Mouse (Mus musculus): ENCODE data around the gene Ptgds. TPM values are rescaled to one million over a fixed set of nuclear protein-coding genes. Genes with fewer than 3 reads are reported as not detected.

The Ptgds gene
- polyA plus RNA-seq, 1 experiment from 2014 or later, result 647 TPM

- Histone ChIP-seq H3K4me2 (no peak overlapping the region), H3K4me1 (replicated peaks) (peaks cover 25% of the 10 kb centered on the region), H3K27ac (replicated peaks) (no peak overlapping the region), H3K27me3 (no peaks in the 10 kb centered on the region), H3K9me3 (no peaks in the 10 kb centered on the region), H3K9ac (no peak overlapping the region), H3K4me3 (no peak overlapping the region), H3K36me3 (peaks cover 7% of the 10 kb centered on the region; the same call in 1 of the 2 replicates)
- 95% methylated on average over 9 of the region's 9 CpGs for WGBS
- ATAC-seq (ENCODE audit: low FRiP score, low read depth), result no peak
Observed at GRCm38 (mm10) chr2:25457022-25457896, 12.6 kb downstream of the Ptgds start.

DNA sequence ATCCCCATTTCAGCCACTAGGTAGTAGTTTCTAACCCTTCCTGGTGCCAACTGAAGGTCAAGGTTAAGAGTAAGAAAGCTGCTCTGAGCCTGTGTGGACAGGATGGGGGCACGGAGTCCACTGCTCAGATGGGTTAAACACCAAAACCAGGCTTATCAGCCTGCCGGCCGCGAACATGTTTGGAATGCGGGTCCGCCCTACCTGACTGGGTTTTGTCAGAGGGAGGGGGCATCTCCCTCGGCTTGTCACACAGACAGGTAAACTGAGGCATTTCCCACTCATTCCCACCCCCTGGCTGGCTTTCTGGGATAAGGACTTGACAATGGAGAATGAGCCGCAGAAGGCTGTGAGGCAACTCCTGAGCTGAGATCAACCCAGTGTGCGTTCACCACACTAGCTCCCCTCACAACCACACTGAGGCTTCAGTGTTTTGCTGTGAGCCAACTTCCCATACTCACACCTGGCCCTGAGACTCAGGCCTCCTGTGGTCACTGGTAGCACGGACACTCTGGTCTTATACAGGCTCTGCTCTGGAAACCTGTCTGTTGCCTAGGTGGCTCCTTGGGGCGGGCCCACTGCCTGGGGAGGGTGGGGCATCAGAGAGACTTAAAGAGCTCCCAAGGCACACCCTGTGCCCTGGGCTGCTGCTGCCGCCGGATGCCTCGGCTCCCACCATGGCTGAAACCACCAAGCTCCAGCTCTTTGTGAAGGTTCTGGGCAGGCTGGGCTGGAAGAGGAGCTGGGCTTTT lies 13.5 kb downstream of the Ptgds start, which contains the start of gene Clic3:
TSS of gene Clic3 (plus strand) at position 634 of the 749 bp plus-strand sequence.
- WGBS, result 67% methylated on average over 14 of the region's 14 CpGs
- H3K4me3 ChIP-seq, result no peak within 1 kb of the TSS
- H3K36me3 ChIP-seq, result peaks cover 7% of the 10 kb centered on the region; the same call in 1 of the 2 replicates
- no peak within 1 kb of the TSS for H3K9ac ChIP-seq
- ATAC-seq (ENCODE audit: low FRiP score, low read depth), result no peak
- no peaks in the 10 kb centered on the region for H3K27me3 ChIP-seq
- peaks cover 20% of the 10 kb centered on the region for H3K4me1 ChIP-seq (replicated peaks)
- H3K9me3 ChIP-seq, result no peaks in the 10 kb centered on the region
- H3K4me2 ChIP-seq, result no peak within 1 kb of the TSS
- no peak within 1 kb of the TSS for H3K27ac ChIP-seq (replicated peaks)

GRCm38 (mm10) chr2:25452951-25453350 lies 16.9 kb downstream of the Ptgds start:
- Histone ChIP-seq H3K9ac (no peak overlapping the region), H3K27me3 (no peaks in the 10 kb centered on the region), H3K4me1 (replicated peaks) (no peaks in the 10 kb centered on the region), H3K9me3 (no peaks in the 10 kb centered on the region), H3K4me3 (no peak overlapping the region), H3K36me3 (peaks cover 16% of the 10 kb centered on the region), H3K4me2 (no peak overlapping the region), H3K27ac (replicated peaks) (no peak overlapping the region)
- no peak for ATAC-seq (ENCODE audit: low FRiP score, low read depth)
- WGBS, result 44% methylated on average over 1 of the region's 1 CpGs

DNA sequence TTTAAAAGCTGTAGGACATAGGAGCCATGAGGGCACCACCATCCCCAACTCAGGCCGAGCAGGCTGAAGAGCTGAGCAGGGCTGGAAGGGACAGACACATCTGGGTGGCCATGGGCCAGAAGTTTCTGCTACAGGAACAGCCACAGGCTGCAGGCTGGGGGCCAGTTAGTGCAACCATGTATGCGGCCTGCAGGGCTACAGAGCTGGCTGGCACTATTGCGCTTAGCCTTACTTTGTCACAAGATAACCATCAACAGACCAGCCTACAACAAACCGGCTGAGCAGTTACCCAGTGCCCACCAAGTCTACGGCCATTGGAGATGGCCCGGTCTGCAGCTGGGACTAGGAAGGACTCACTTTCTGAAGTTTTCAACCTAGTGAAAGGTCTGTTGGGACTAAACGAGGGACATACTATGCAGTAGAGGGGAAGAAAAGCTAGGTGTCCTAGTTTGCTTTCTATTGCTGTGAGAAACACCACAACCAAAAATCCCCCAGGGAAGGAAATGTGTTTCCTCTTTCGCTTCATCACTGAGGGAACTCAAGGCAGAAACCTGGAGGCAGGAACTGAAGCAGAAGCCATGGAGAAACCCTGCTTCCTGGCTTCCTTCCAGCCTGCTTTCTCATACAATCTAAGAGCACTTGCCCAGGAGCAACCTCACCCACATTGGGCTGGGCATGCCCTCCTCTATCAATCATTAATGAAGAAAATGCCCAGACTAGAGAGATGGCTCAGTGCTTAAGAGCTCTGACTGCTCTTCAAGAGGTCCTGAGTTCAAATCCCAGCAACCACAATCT lies 18.8 kb downstream of the Ptgds start:
- Histone ChIP-seq H3K4me2 (no peak overlapping the region), H3K4me1 (replicated peaks) (no peaks in the 10 kb centered on the region), H3K9ac (no peak overlapping the region), H3K27ac (replicated peaks) (no peak overlapping the region), H3K9me3 (no peaks in the 10 kb centered on the region), H3K4me3 (no peak overlapping the region), H3K36me3 (peaks cover 34% of the 10 kb centered on the region), H3K27me3 (no peaks in the 10 kb centered on the region)
- WGBS, result 91% methylated on average over 8 of the region's 8 CpGs
- no peak for ATAC-seq (ENCODE audit: low FRiP score, low read depth)

DNA sequence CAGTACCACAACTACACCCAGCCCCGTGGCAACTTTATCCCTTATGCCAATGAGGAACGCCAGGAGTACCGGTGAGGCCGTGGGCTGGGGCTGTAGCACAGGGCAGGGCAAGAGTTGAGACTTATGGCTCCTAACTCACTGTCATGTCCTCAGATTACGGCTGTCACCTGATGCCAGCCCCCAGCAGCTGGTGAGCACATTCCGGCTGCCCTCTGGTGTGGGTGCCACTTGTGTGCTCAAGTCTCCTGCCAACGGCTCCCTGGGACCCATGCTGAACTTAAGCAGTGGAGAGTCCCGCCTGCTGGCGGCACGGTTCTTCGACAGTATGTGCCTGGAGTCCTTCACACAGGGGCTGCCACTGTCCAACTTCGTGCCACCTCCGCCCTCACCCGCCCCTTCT lies 27.2 kb downstream of the Ptgds start:
- Histone ChIP-seq H3K4me1 (replicated peaks) (no peaks in the 10 kb centered on the region), H3K9ac (no peak overlapping the region), H3K4me2 (no peak overlapping the region), H3K27me3 (no peaks in the 10 kb centered on the region), H3K4me3 (no peak overlapping the region), H3K36me3 (peaks cover 94% of the 10 kb centered on the region), H3K9me3 (no peaks in the 10 kb centered on the region), H3K27ac (replicated peaks) (no peak overlapping the region)
- ATAC-seq (ENCODE audit: low FRiP score, low read depth), result no peak
- WGBS, result 93% methylated on average over 14 of the region's 14 CpGs

DNA sequence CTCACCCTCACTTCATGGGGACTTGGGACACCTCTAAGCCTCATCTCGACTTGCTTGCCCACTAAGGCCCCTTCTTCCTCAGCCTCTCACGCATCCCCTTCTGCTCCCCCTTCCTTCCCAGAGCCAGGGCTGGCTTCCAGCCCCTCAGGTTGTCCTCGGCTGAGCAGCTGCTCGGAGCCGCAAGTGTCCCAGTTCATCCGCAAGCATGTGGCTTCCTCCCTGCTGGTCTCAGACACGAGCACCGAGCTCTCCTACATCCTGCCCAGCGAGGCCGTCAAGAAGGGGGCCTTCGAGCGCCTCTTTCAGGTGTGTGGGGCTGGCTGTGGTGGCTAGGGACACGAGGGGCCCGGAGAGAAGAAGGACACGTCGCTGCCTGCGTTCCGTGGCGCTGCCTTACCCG lies 28.8 kb downstream of the Ptgds start:
- H3K4me1 ChIP-seq (replicated peaks), result no peaks in the 10 kb centered on the region
- peaks cover 94% of the 10 kb centered on the region for H3K36me3 ChIP-seq
- H3K9ac ChIP-seq, result no peak overlapping the region
- H3K27me3 ChIP-seq, result no peaks in the 10 kb centered on the region
- no peak for ATAC-seq (ENCODE audit: low FRiP score, low read depth)
- no peak overlapping the region for H3K4me2 ChIP-seq
- no peak overlapping the region for H3K27ac ChIP-seq (replicated peaks)
- 85% methylated on average over 20 of the region's 20 CpGs for WGBS
- H3K4me3 ChIP-seq, result no peak overlapping the region
- H3K9me3 ChIP-seq, result no peaks in the 10 kb centered on the region

- Histone ChIP-seq H3K27me3 (no peaks in the 10 kb centered on the region), H3K36me3 (peaks cover 64% of the 10 kb centered on the region), H3K9ac (no peak overlapping the region), H3K4me3 (no peak overlapping the region), H3K9me3 (no peaks in the 10 kb centered on the region), H3K4me1 (replicated peaks) (peaks cover 10% of the 10 kb centered on the region), H3K27ac (replicated peaks) (no peak overlapping the region), H3K4me2 (no peak overlapping the region)
- no peak for ATAC-seq (ENCODE audit: low FRiP score, low read depth)
- WGBS, result 97% methylated on average over 10 of the region's 10 CpGs
Observed at GRCm38 (mm10) chr2:25436286-25436820, 33.5 kb downstream of the Ptgds start.

GRCm38 (mm10) chr2:25434292-25434691 lies 35.6 kb downstream of the Ptgds start:
- no peak for ATAC-seq (ENCODE audit: low FRiP score, low read depth)
- Histone ChIP-seq H3K27me3 (no peaks in the 10 kb centered on the region), H3K4me3 (no peak overlapping the region), H3K4me2 (no peak overlapping the region), H3K9ac (no peak overlapping the region), H3K36me3 (peaks cover 46% of the 10 kb centered on the region), H3K27ac (replicated peaks) (no peak overlapping the region), H3K4me1 (replicated peaks) (peaks cover 31% of the 10 kb centered on the region), H3K9me3 (no peaks in the 10 kb centered on the region)
- 87% methylated on average over 8 of the region's 8 CpGs for WGBS

DNA sequence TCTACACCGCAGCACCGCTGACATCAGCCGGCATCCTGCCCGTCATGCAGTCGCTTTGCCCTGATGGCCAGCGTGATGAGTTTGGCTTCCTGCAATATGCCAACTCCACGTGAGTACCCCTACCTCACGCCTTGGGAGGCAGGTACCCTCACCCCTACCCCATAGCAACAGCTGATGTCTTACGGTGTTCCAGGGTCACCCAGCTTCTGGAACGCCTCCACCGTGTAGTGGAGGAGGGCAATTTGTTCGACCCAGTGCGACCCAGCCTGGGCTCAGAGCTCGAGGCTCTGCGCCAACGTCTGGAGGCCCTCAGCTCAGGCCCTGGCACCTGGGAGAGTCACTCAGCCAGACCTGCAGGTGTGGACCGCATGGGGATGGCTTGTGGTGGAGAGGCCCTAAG lies 36.7 kb downstream of the Ptgds start:
- peaks cover 38% of the 10 kb centered on the region for H3K4me1 ChIP-seq (replicated peaks)
- H3K4me3 ChIP-seq, result no peak overlapping the region
- WGBS, result 93% methylated on average over 17 of the region's 17 CpGs
- ATAC-seq (ENCODE audit: low FRiP score, low read depth), result no peak
- H3K27ac ChIP-seq (replicated peaks), result no peak overlapping the region
- H3K36me3 ChIP-seq, result peaks cover 35% of the 10 kb centered on the region
- no peak overlapping the region for H3K9ac ChIP-seq
- no peak overlapping the region for H3K4me2 ChIP-seq
- H3K9me3 ChIP-seq, result no peaks in the 10 kb centered on the region
- no peaks in the 10 kb centered on the region for H3K27me3 ChIP-seq

DNA sequence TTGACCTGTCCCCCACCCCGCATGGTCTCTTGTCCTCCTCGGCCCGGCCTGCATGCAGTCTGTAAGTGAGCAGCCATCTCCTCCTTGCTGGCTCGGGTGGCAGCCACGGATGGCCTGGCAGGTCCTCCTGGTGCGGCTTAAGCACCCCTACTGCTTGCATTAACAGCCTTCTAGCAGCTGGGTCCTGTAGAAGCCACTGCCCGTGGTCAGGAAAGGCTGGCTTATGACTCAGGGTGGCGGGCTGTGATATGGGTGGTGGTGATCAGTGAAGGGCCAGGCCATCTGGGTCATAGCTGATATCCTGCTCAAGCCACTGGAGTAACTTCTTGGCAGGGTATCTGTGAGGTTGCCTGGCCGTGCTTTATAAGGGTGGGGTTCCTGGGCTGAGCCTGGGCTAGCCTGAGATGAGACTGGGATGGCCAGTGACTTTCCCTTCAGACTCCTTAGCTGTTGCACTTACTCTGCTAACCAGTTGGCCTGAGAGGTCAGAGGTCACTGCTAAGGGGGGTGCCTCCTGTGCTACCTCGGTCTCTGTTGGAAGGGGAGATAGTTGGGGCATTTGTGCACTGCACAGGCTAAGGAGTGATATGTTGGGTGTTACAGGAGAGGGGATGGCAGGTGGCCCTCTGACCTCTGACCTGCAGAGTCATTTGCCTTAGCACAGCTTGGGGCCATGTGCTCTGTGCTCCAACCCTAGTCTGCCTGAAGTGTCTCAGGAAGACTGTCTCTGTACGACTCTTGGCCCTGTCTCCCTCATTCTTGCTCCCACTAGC lies 37.3 kb downstream of the Ptgds start:
- WGBS, result 78% methylated on average over 11 of the region's 11 CpGs
- Histone ChIP-seq H3K36me3 (peaks cover 29% of the 10 kb centered on the region), H3K4me1 (replicated peaks) (peaks cover 38% of the 10 kb centered on the region), H3K27me3 (no peaks in the 10 kb centered on the region), H3K9me3 (no peaks in the 10 kb centered on the region), H3K9ac (no peak overlapping the region), H3K4me2 (no peak overlapping the region), H3K27ac (replicated peaks) (no peak overlapping the region), H3K4me3 (no peak overlapping the region)
- no peak for ATAC-seq (ENCODE audit: low FRiP score, low read depth)

DNA sequence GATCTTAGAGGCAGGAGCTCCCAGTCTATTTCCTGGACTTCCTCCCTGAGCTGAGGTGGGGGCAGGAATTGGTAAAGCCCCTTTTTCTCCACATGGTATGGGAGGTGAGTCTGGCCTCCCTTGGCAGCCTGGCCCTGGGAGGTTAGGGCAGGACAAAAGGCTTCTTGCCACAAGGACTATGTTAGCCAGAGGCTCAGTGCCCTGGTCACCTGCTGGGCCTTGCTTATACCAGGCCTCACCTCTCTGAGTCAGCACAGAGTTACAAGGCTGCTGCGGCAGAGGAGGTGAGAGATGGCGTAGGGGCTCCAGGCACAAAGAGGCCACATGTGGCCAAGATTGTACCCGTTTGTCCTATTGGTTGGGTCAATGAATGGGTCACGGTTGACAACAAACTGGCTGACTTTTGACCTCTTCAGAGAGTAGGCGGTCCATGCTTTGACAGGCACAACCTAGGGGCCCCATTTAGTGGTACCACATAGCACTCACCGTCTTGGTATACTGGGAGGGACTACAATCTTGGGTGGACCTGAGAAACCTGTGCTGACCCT lies 38.5 kb downstream of the Ptgds start:
- H3K4me3 ChIP-seq, result 0 out of 2 replicates have a peak overlapping the region, but pooled peaks have one; percentile 10
- peak overlapping the region; percentile 77 for H3K4me2 ChIP-seq
- H3K9ac ChIP-seq, result no peak overlapping the region
- H3K4me1 ChIP-seq (replicated peaks), result peaks cover 38% of the 10 kb centered on the region
- H3K9me3 ChIP-seq, result no peaks in the 10 kb centered on the region
- H3K27ac ChIP-seq (replicated peaks), result no peak overlapping the region
- no peak for ATAC-seq (ENCODE audit: low FRiP score, low read depth)
- no peaks in the 10 kb centered on the region for H3K27me3 ChIP-seq
- H3K36me3 ChIP-seq, result peaks cover 18% of the 10 kb centered on the region
- 35% methylated on average over 6 of the region's 6 CpGs for WGBS
